Mouse (Mus musculus) kidney, adult 2 months (tissue): ENCODE results near the gene Dll3. TPM values are rescaled to one million over a fixed set of nuclear protein-coding genes. Genes with fewer than 3 reads are reported as not detected.
A peak's percentile ranks its signal among the peaks of the same experiment; 100 is the strongest.

Source experiments
- DNase-seq: peaks from one replicate; pipeline ENCODE4 v3.0.0; 2021
- H3K27ac ChIP-seq: fragments of 200-500 bp; 2 replicates; pipeline ENCODE4 v1.5.1; 2012; ENCODE audit warnings: low read depth, low read length, control low read depth, inconsistent platforms; ENCODE audit not compliant: insufficient read depth
- H3K27me3 ChIP-seq: fragments of 200-500 bp; replicated peaks from 2 replicates; pipeline ENCODE4 v1.6.1; 2012; ENCODE audit warnings: mild to moderate bottlenecking, moderate library complexity, low read length, inconsistent platforms; ENCODE audit not compliant: control insufficient read depth, insufficient read depth
- H3K36me3 ChIP-seq: fragments of 200-500 bp; 2 replicates; pipeline ENCODE4 v1.6.1; 2012; ENCODE audit warnings: mild to moderate bottlenecking, moderate library complexity, low read length, inconsistent platforms; ENCODE audit not compliant: control insufficient read depth, insufficient read depth
- H3K4me1 ChIP-seq: fragments of 200-500 bp; 2 replicates; pipeline ENCODE4 v1.6.1; 2011; ENCODE audit warnings: low read length; ENCODE audit not compliant: control insufficient read depth, insufficient read depth
- H3K4me3 ChIP-seq: fragments of 200-500 bp; 2 replicates; pipeline ENCODE4 v1.5.1; 2011; ENCODE audit warnings: mild to moderate bottlenecking, low read depth, low read length, control low read depth; ENCODE audit not compliant: insufficient read depth
- CTCF ChIP-seq: fragments of 200-500 bp; conservative IDR thresholded peaks from 2 replicates; pipeline ENCODE4 v1.5.1; 2011; ENCODE audit warnings: low read depth, mild to moderate bottlenecking, control low read depth, low read length, moderate library complexity, mixed read lengths; ENCODE audit not compliant: insufficient read depth, insufficient read length
- POLR2A ChIP-seq: fragments of 200-500 bp; IDR thresholded peaks from one replicate; pipeline ENCODE4 v1.6.1; 2011; ENCODE audit warnings: low read depth, low read length, control low read depth
- whole genome bisulfite sequencing: fragments of 180-500 bp; shearing (Covaris S2); methylation state at CpG from one replicate; pipeline ENCODE4 v1.1.7; 2018; 5-methylcytosine and 5-hydroxymethylcytosine counted together
- polyA plus RNA-seq: library from polyadenylated mRNA; depleted of rRNA; stranded (reverse); fragments of >200 nt; gene quantifications from 2 replicates; pipeline ENCODE4 v1.2.3, GENCODE M21; 2012

Dll3 gene
- polyA plus RNA-seq, 1 experiment, result not detected

DNA sequence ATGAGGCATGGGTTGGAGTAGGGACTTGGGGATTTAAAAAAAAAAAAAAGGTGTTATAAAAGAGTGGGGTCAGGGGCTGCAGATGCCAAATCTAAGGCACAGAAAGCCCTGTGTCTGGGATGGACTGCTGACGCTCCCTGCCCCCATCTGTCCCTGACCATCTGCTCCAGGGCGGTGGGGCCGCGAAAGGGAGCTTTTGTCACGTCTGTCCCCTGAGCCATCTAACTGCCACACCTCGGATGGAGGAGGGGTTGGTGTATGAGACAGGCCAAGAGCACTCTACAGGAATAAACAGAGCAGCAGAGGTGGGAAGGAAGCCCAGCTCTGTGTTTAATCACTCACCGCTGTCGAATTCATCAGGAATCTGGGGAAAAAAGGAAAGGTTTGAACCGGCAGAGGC, 7.7 kb upstream of the Dll3 start:
- H3K4me1 ChIP-seq, result peaks cover 4% of the 10 kb centered on the region; the same call in 1 of the 2 replicates
- H3K36me3 ChIP-seq, result no peaks in the 10 kb centered on the region
- no peak overlapping the region for H3K4me3 ChIP-seq
- 51% methylated on average over 9 of the region's 9 CpGs for WGBS
- no peak for DNase-seq
- H3K27ac ChIP-seq, result no peak overlapping the region
- TF ChIP-seq CTCF (no peak), POLR2A (no peak)
- no peaks in the 10 kb centered on the region for H3K27me3 ChIP-seq

- peak overlapping the region; percentile 49 for H3K27ac ChIP-seq
- 0 out of 2 replicates have a peak, but pooled peaks cover 3% of the 10 kb centered on the region for H3K4me1 ChIP-seq
- no peak overlapping the region for H3K4me3 ChIP-seq
- no peaks in the 10 kb centered on the region for H3K36me3 ChIP-seq
- H3K27me3 ChIP-seq, result no peaks in the 10 kb centered on the region
- TF ChIP-seq POLR2A (no peak), CTCF (no peak)
- 73% methylated on average over 8 of the region's 8 CpGs for WGBS
- peak; percentile 87 for DNase-seq
Measured at GRCm38 (mm10) chr7:28306216-28306615, 4.2 kb upstream of the Dll3 start.

DNA sequence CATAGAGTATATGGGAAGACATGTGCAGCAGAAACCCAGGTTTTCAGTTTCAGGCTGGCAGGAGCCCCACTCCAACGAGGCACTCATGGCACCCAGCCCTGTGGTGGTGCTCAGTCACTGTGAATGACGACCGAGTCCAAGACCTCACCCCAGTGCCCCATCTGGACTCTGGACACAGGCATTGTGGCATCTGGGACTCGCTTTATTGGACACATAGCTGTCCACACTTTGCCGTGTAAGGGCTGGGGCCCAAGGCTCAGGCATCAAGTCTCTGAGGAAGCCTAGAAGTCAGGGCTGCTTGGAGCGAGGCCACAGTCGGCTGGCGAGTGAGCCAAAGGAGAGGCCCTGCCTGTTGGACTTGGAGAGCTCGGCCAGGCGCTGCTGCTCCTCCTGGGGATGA, 3.6 kb upstream of the Dll3 start:
- 60% methylated on average over 10 of the region's 10 CpGs for WGBS
- peak overlapping the region; percentile 17; the same call in 1 of the 2 replicates for H3K27ac ChIP-seq
- peak; percentile 80 for DNase-seq
- H3K27me3 ChIP-seq, result no peaks in the 10 kb centered on the region
- TF ChIP-seq POLR2A (no peak), CTCF (no peak)
- no peaks in the 10 kb centered on the region for H3K36me3 ChIP-seq
- H3K4me1 ChIP-seq, result no peaks in the 10 kb centered on the region
- no peak overlapping the region for H3K4me3 ChIP-seq

DNA sequence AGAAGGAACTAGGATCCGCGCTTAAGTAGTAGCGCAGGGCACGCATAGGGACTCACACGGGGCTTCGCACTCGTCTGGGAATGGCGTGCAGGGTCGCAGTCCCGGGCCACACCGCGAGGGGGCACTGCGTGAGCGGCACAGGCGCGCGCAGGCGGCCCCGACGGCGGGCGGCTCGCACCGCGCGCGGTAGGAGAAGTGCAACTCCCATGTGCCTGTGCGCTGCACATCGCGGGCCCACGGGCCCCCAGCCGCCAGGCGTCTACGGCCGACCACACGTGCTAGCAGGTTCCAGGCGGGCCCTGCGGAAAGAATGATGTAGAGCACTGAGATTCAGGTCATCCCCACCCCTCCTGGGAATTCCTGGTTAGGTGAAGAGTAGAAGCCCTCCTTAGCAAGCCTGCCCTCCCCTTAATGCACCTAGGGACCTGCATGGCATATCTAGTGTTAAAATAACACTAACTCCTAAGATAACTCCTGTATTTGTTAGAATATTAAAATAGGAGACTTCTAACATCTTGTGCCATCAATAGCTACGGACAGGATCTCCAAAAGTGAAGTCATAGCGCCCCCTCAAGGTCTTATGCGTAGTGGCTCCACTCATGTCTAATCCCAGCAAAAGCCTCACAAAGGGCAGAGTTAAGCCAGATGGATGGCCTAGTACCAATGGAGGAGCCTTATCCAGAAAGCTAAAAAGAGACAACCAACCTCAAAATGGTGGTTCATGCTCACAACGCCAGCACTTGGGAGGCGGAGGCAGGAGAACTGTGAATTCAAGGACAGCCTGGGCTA, 3.0 kb downstream of the Dll3 start:
- 15% methylated on average over 43 of the region's 43 CpGs for WGBS
- Histone ChIP-seq H3K27me3 (0 out of 2 replicates have a peak, but pooled peaks cover 2% of the 10 kb centered on the region), H3K27ac (no peak overlapping the region), H3K4me3 (no peak overlapping the region), H3K4me1 (no peaks in the 10 kb centered on the region), H3K36me3 (no peaks in the 10 kb centered on the region)
- peak; percentile 67 for DNase-seq
- TF ChIP-seq CTCF (peak; percentile 68), POLR2A (no peak)

- H3K27ac ChIP-seq, result no peak overlapping the region
- no peaks in the 10 kb centered on the region for H3K4me1 ChIP-seq
- peaks cover 5% of the 10 kb centered on the region; the same call in 1 of the 2 replicates for H3K27me3 ChIP-seq
- no peaks in the 10 kb centered on the region for H3K36me3 ChIP-seq
- TF ChIP-seq POLR2A, result no peak
- TF ChIP-seq CTCF, result no peak
- peak overlapping the region; percentile 46 for H3K4me3 ChIP-seq
- 1% methylated on average over 63 of the region's 63 CpGs for WGBS
- DNase-seq, result peak; percentile 65
Measured at GRCm38 (mm10) chr7:28294481-28294880, 7.6 kb downstream of the Dll3 start.

- no peak within 1 kb of the TSS for H3K4me3 ChIP-seq
- no peaks in the 10 kb centered on the region for H3K36me3 ChIP-seq
- H3K27me3 ChIP-seq, result peaks cover 5% of the 10 kb centered on the region; the same call in 1 of the 2 replicates
- TF ChIP-seq POLR2A (no peak), CTCF (no peak)
- H3K27ac ChIP-seq, result no peak within 1 kb of the TSS
- H3K4me1 ChIP-seq, result no peaks in the 10 kb centered on the region
- 2% methylated on average over 52 of the region's 52 CpGs for WGBS
- DNase-seq, result no peak
Measured at GRCm38 (mm10) chr7:28290638-28291590, 11.1 kb downstream of the Dll3 start, which contains the start of gene Selenov. Gene Selenov (minus strand): TSS chr7:28291186.

DNA sequence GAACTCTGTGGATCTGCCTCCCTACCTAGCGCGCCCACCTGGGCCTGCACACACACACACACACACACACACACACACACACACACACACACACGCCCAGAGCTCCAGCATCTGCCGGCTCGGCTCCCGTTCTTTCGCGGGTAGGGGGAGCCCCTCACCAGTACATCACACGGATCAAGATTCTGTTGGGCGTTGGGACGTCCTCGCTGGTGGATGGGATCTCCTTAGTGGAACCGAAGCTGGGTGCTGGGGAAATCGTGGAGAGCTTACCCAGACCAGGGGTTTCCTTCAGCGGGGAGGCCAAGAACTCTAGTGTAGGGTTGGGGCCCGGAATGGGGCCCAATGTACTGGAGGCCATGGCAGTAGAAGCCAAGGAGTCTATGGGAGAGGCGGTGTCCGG, 11.9 kb downstream of the Dll3 start:
- TF ChIP-seq CTCF (no peak), POLR2A (no peak)
- no peak for DNase-seq
- no peak overlapping the region for H3K27ac ChIP-seq
- H3K4me1 ChIP-seq, result no peaks in the 10 kb centered on the region
- no peaks in the 10 kb centered on the region for H3K36me3 ChIP-seq
- H3K4me3 ChIP-seq, result no peak overlapping the region
- H3K27me3 ChIP-seq, result peaks cover 5% of the 10 kb centered on the region; the same call in 1 of the 2 replicates
- WGBS, result 2% methylated on average over 16 of the region's 18 CpGs
